Mouse (Mus musculus) cerebellum, adult 2 months (tissue): Measurements from ENCODE around the gene H60b.
"Not testable (repeated sequence)": the region's sequence is repeated elsewhere in the genome, so short reads cannot be mapped to it uniquely, and the experiment has no call there.

Source experiments
- CTCF ChIP-seq: fragments of 200-500 bp; IDR thresholded peaks from 2 replicates; pipeline ENCODE4 v1.5.1; 2011; ENCODE audit warnings: low read depth, mild to moderate bottlenecking, control low read depth, low read length, moderate library complexity, borderline replicate concordance; ENCODE audit not compliant: insufficient read depth
- POLR2A ChIP-seq: fragments of 200-500 bp; IDR thresholded peaks from 2 replicates; pipeline ENCODE4 v1.6.1; 2011; ENCODE audit warnings: low read length, control low read depth, borderline replicate concordance; ENCODE audit not compliant: insufficient read depth

- TF ChIP-seq CTCF = peak; percentile 45
- TF ChIP-seq POLR2A = not testable (repeated sequence)
Observed at GRCm38 (mm10) chr10:22163705-22164583, 5.6 kb downstream of the H60b start.
